Mouse (Mus musculus) left cerebral cortex, postnatal 4 days (tissue): ENCODE measurements around the gene Olfr120. TPM values are rescaled to one million over a fixed set of nuclear protein-coding genes. Genes with fewer than 3 reads are reported as not detected.
"Not testable (repeated sequence)": the region's sequence is repeated elsewhere in the genome, so short reads cannot be mapped to it uniquely, and the experiment has no call there.

Source experiments
- DNase-seq: peaks from one replicate; pipeline ENCODE4 v3.0.0-alpha.2; 2022
- intact Hi-C: fragments of 180-260 bp; cut with DNase I; formaldehyde crosslinking; loops from one replicate; pipeline ENCODE4 v1.15.1; 2025
- total RNA-seq, 2 experiments: library from RNA; stranded (reverse); gene quantifications; 2 replicates each; pipeline ENCODE4 v1.2.3; 2021

The Olfr120 gene
- not detected for total RNA-seq

- intact Hi-C loops, result no loop called here
- DNase-seq, result no peak
Measured at GRCm38 (mm10) chr17:37721508-37721907, at the start of gene Olfr120. TSS of gene Olfr120 (plus strand) at chr17:37721808.

DNA sequence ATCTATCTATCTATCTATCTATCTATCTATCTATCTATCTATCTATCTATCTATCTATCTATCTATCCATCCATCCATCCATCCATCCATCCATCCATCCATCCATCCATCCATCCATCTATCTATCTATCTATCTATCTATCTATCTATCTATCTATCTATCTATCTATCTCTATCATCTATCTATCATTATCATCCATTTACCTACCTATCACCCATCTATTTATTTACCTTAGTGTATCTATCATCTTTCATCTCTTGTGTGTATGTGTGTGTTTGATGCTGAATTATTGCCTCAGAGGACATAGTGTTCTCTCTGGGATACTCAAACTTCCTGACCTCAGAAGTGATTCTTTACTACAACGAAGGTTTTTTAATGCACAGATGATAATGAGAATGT, 25.3 kb upstream of the Olfr120 start, which contains the start of gene Olfr119:
Gene Olfr119 (plus strand): TSS at position 301 of the 400 bp plus-strand sequence.
- intact Hi-C loops, result not testable (repeated sequence)

DNA sequence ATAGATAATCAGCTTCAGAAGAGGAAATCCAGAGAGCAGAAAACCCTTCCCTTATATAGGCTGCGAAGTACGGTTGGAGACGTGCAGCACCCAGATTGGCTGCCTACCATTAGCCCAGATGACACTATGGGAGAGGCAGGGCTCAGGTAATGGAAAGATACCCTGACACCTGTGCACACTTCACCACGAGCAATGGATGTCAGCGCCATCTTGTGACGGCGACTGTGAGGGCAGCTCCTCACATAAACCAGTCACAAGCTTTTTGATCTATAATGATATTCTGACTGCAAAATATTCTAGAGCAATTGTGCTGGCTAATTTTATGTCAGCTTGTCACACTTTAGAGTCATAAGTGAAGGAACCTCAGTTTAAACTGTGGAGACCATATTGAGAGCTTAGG, 16.5 kb downstream of the Olfr120 start:
- DNase-seq, result no peak
- intact Hi-C loops, result no loop called here

More for the DNA sequence above, 25.3 kb upstream of the Olfr120 start, which contains the start of gene Olfr119:
- not testable (repeated sequence) for DNase-seq

- no peak for DNase-seq
- intact Hi-C loops, result no loop called here
Measured at GRCm38 (mm10) chr17:37768307-37768706, 46.7 kb downstream of the Olfr120 start, which contains the start of gene Olfr122. TSS of gene Olfr122 (plus strand) at chr17:37768607.

Other genes starting within 250 kb of the Olfr120 start
- not detected for gene H2-M2, start 238.3 kb upstream of the Olfr120 start, total RNA-seq
- not detected for gene Olfr110, start 229.3 kb upstream of the Olfr120 start, total RNA-seq
- under 1 TPM in 1 of 2 experiments, not detected in 1; 0.18 TPM for gene Olfr111, start 213.8 kb upstream of the Olfr120 start, total RNA-seq
- not detected for gene Olfr112, start 152.4 kb upstream of the Olfr120 start, total RNA-seq
- gene Olfr113, start 144.1 kb upstream of the Olfr120 start, total RNA-seq, result not detected
- not detected for gene Olfr114, start 129.1 kb upstream of the Olfr120 start, total RNA-seq
- gene Olfr115, start 94.7 kb upstream of the Olfr120 start, total RNA-seq, result not detected
- not detected for gene Olfr116, start 94.6 kb upstream of the Olfr120 start, total RNA-seq
- gene Olfr117, start 58.0 kb upstream of the Olfr120 start, total RNA-seq, result not detected
- not detected for gene Olfr118, start 54.8 kb upstream of the Olfr120 start, total RNA-seq
- not detected for gene Olfr119, start 25.2 kb upstream of the Olfr120 start, total RNA-seq
- not detected for gene Olfr121, start 27.0 kb downstream of the Olfr120 start, total RNA-seq
- gene Olfr122, start 46.8 kb downstream of the Olfr120 start, total RNA-seq, result not detected
- gene Olfr123, start 71.7 kb downstream of the Olfr120 start, total RNA-seq, result not detected
- gene Olfr124, start 78.1 kb downstream of the Olfr120 start, total RNA-seq, result not detected
- gene Olfr125, start 111.1 kb downstream of the Olfr120 start, total RNA-seq, result not detected
- not detected for gene Olfr126, start 125.7 kb downstream of the Olfr120 start, total RNA-seq
- gene Olfr127, start 178.6 kb downstream of the Olfr120 start, total RNA-seq, result not detected
- gene Olfr128, start 198.7 kb downstream of the Olfr120 start, total RNA-seq, result not detected
- gene Olfr761, start 231.3 kb downstream of the Olfr120 start, total RNA-seq, result not detected